Mouse (Mus musculus) spleen, postnatal 36 days (tissue): ENCODE results near the gene Sympk.
A peak's percentile ranks its signal among the peaks of the same experiment; 100 is the strongest.
"Not testable (repeated sequence)": the region's sequence is repeated elsewhere in the genome, so short reads cannot be mapped to it uniquely, and the experiment has no call there.

Experiments used
- DNase-seq, 2 experiments: peaks; one replicate each; pipeline ENCODE4 v3.0.0; 2022; ENCODE audit warnings: low spot score in 2 of 2, mixed read lengths in 1 of 2

Sympk gene

GRCm38 (mm10) chr7:19052345-19053135 is 28.4 kb downstream of the Sympk start:
- DNase-seq = no peak

DNA sequence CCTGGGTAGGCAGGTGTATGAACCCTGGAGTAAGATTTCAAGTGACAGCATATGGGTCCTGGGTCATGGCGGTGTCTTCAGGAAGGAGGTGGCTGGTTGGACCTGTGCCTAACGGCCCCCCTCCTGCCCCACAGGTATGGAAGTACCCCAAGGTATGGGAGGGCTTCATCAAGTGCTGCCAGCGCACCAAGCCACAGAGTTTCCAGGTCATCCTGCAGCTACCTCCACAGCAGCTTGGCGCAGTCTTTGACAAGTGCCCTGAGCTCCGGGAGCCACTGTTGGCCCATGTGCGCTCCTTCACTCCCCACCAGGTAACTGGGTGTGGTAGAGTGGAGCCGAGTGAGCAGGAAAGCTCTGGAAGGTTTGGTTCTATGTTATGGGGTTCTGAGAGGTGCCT is 29.0 kb downstream of the Sympk start:
- no peak for DNase-seq

DNA sequence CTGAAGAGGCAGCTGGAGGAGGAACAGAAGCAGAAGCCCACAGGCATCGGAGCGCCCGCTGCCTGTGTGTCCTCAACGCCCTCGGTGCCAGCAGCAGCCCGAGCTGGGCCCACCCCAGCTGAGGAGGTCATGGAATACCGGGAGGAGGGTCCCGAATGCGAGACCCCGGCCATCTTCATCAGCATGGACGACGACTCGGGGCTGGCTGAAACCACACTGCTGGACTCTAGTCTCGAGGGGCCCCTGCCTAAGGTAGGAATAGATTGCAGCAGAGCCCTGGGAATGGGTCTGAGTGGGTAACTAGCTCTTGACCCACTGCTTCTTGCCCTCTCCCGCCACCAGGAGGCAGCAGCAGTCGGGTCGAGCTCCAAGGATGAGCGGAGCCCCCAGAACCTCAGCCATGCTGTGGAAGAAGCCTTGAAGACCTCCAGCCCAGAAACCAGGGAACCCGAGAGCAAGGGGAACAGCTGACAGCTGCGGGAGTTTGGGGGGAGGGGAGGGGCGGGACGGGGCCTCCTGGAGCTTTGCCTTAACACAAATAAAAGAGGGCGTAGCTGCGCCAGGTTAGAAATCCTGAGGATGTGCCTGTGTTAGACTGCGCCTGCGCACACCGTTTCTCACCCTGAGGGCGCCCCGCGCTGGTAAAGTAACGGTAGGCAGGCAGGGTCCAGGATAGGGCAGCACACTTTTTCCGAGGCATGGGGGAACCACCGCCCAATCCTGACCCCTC is 30.0 kb downstream of the Sympk start, which contains the start of gene Rsph6a:
TSS of gene Rsph6a (plus strand) at position 644 of the 730 bp plus-strand sequence.
- DNase-seq = no peak

- no peak for DNase-seq
These were observed 30.6 kb downstream of the Sympk start for GRCm38 (mm10) chr7:19054777-19055076.

DNA sequence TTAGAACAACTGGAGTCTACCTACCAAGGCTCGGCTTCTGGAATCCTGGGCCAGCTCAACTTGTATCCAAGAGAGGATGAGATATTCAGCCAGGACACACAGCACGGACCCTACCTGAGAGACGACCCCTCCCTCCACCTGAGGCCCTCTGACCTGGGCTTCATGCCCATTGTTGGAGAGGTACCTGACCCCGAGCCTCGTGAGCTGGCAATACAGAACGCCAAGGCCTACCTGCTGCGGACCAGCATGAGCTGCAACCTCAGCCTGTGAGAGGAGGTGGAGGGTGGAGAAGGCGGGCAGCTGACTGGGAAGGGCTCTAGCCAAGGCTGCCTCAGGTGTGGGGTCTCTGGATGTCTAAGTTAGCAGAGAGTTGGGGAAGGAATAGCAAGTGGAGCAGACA is 30.9 kb downstream of the Sympk start:
- DNase-seq = no peak

DNA sequence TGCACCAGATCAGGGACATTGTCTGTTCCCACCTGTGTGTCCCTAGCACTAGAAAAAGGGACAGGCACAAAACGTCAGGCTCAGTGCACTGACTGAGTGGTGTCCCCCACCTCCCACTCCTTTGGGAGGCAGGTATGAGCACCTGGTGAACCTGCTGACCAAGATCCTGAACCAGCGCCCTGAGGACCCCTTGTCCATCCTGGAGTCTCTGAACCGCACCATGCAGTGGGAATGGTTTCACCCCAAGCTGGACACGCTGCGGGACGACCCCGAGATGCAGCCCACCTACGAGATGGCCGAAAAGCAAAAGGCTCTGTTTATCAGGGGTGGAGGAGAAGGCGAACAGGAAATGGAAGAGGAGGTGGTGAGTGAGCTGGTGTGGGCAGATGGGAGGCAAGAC is 33.2 kb downstream of the Sympk start:
- no peak for DNase-seq

GRCm38 (mm10) chr7:19065896-19066295 is 41.7 kb downstream of the Sympk start:
- no peak for DNase-seq

- no peak for DNase-seq
These were observed 42.9 kb downstream of the Sympk start for GRCm38 (mm10) chr7:19067063-19067462.

DNA sequence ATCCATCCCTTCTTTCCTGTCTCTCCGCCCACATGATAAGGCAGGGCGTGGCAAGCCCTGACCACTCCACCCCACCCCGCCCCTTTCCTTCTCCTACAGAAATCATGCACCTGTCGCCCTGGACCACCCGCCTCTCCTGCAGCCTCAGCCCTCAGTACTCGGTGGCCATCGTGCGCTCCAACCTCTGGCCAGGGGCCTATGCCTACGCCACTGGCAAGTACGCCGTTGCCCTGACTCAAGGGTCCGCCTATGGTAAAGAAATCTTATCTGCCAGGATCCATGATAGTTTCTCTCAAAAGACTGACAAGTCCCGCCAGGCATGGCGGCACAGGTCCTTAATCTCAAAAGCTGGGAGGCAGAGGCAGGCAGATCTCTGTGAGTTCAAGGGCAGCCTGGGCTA is 43.8 kb downstream of the Sympk start:
- no peak for DNase-seq

DNA sequence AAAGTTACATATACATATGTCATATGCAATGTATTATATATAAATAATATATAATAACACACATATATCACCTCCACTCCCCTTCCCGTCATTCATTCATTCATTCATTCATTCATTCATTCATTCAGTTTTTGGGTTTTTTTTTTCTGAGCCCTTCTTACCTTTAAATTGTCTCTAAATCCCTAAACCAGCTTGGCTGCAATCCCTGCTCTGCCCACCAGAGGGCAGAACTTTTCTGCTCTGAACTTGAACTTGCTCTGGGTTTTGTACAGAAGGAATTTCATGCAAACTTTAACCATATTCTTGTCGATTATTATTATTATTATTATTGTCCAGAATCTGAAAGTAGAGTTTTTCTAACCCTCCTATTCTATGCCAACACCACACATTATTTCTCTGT is 44.5 kb downstream of the Sympk start:
- peak; percentile 52 to 64 for DNase-seq

GRCm38 (mm10) chr7:19069500-19069899 is 45.3 kb downstream of the Sympk start:
- DNase-seq = no peak

DNA sequence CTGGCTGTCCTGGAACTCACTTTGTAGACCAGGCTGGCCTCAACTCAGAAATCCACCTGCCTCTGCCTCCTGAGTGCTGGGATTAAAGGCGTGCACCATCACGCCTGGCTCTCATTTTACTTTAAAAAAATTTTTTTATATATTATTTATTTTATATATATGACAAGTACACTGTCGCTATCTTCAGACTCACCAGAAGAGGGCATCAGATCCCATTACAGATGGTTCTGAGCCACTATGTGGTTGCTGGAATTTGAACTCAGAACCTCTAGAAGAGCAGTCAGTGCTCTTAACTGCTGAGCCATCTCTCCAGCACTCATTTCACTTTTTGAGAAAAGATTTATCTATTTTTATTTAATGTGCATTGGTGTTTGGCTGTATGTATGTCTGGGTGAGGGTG is 46.8 kb downstream of the Sympk start:
- not testable (repeated sequence) for DNase-seq

DNA sequence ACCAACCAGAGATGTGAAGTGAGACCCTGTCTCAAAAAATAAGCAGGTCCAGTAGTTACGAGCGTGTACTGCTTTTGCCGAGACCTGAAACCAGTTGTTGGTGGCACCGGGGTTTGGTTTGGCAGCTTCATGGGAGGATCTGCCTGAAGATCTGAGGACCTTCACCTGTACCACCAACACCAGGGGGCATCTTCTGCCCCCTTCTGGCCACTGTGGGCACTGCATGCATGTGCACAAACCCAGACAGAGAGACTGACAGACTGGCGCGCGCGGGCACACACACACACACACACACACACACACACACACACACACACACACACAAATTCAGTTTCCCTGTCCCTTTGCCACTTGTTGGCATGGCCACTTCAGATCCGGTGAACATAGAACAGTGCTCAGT is 49.3 kb downstream of the Sympk start:
- DNase-seq = no peak

DNA sequence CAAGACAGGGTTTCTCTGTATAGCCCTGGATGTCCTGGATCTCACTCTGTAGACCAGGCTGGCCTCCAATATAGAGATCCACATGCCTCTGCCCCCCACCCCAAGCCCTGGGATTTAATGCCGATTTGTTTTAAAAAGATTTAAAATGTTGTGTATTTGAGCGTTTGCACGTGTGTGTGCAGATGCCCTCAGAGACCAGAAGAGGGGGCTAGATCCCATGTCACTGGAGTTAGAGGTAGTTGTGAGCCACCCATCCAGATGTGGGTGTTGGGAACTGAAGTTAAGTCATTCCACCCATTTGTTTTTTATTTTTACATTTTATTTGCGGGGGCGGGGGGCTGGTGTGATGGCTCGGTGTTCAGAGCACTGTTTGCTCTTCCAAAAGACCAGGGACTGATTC is 50.3 kb downstream of the Sympk start:
- DNase-seq = no peak

- DNase-seq = no peak
These were observed 51.1 kb downstream of the Sympk start for GRCm38 (mm10) chr7:19075231-19075630.

- peak; percentile 81 to 86 for DNase-seq
These were observed 51.8 kb downstream of the Sympk start, which contains the start of gene Dmwd for GRCm38 (mm10) chr7:19075723-19076585. Gene Dmwd, plus strand, starts transcription at chr7:19076227.

- no peak for DNase-seq
These were observed 52.4 kb downstream of the Sympk start for GRCm38 (mm10) chr7:19076586-19076991.

GRCm38 (mm10) chr7:19077761-19078160 is 53.6 kb downstream of the Sympk start:
- DNase-seq = peak; percentile 91 to 92

DNA sequence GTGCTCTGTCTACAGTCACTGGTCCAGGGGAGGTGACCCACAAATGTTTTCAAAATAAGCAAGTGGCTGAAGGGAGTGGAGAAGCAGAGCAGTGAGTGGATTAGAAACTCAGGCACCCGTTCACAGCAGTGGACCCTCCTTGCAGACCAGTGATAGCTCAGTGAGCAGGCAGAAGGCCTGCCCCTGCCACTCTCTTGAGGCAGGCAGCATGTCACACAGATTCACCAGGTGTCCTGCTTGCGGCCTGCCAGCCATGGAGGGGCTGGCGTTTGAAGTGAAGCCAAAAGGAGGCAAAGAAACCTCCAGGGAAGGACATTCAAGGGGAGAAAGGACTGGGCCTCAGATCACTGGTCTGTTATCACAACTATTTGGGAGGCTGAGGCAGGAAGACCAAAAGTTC is 54.6 kb downstream of the Sympk start:
- DNase-seq = no peak

GRCm38 (mm10) chr7:19080451-19080950 is 56.3 kb downstream of the Sympk start:
- DNase-seq = no peak

DNA sequence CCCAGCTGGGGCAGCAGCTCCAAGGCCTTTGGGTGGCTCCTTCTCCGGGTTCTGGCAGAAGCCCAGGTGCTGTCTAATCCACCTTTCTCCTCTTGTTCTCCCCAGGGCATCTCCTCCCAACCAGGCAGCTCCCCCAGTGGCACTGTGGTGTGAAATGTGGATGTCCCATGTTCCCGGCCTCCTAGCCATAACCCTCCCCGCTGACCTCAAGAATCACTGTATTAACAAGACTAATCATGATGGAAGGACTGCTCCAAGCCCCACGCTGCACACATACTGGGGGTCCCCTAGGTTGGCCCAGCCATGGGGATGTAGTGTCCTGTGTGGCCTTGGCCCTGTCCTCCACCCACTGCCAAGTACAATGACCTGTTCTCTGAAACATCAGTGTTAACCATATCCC is 58.0 kb downstream of the Sympk start:
- DNase-seq = no peak

DNA sequence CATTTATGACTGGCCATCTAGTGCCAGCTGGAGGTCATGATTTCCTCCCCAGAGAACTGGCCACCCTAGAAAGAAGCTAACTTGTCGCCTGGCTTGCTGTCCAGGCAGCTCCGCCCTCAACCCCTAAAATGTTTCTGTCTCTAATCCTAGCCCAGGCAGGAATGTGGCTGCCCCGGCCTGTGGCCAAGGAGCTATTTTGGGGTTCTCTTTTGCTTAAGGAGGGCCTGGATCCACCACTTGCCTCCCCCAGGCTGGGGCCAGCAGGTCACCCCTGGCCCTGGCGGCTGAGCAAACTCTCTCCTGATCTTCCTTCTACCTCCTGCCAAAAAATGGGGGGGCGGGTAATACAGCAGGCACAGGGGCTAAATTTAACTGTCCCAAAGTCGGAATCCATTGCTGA is 58.9 kb downstream of the Sympk start:
- DNase-seq = no peak
